Mouse (Mus musculus): Measurements from ENCODE around the gene Dyrk1a. TPM values are rescaled to one million over a fixed set of nuclear protein-coding genes. Genes with fewer than 3 reads are reported as not detected.

Gene Dyrk1a
- polyA plus RNA-seq, 1 experiment: 32.4 TPM

DNA sequence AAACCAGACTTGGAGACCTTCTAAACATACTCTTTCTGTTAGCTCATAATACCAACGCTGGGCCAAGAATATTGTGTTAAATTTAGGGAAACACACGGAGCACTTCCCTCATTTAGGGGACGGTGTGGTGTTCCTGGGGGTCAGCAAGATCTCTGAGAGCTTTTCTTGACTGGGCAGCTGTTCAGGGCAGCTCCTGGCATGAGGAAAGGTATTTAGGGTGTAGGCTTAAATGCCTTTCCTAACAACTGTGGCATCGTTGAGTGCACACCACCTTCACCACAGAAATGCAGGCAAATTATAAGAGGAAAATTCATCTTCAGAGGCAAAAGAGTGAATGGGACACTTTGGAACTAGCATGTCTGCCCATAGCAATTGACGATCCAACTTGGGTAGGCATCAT is 34.1 kb upstream of the Dyrk1a start:
- TF ChIP-seq POLR2A (IDR thresholded peaks at IDR 0.05; ENCODE audit: borderline replicate concordance, extremely low read depth, low read depth, low read length): no peak
- no peak for TF ChIP-seq CTCF (IDR thresholded peaks at IDR 0.05; ENCODE audit: insufficient read depth, low read length)
- no peak for DNase-seq
- Histone ChIP-seq H3K4me1 (ENCODE audit: control insufficient read depth, insufficient read depth, low read length) (peaks cover 2% of the 10 kb centered on the region; the same call in 1 of the 2 replicates), H3K4me3 (replicated peaks; ENCODE audit: extremely low read depth, low read depth, low read length) (no peak overlapping the region)
- 77% methylated on average over 5 of the region's 5 CpGs for WGBS

DNA sequence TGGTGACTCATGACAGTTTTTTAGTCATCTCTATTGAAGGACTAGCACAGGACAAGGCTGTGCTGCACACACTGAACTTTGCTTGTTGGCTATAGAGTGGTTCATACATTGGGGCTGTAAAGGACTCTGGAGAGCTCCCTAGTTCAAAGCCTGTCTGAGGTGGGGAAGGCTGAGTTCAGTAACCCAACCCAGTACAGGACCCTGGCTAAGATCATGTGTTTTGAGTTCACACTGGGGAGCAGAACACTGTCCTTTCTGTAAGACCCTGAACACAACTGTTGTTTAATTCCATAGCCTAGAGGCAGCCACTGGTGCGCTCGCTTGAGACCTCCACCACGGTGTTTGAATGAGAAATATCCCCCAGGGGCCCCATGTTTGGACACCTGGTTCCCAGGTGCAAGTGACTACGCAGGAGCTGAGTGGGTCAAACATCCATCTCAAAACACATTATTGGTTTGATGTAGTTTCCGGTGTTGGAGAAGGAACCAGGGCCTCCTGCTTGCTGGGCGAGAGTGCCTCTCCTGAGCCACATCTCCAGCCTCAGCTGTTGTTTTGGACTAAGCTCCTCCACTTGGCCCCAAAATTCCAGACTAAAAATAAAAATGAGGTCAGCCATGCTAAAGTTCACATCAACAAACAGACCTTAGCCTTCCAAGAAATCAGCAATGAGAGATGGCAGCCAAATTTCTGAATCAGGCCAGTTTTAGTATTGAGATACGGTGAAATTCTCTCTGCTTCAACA is 33.2 kb upstream of the Dyrk1a start:
- no peak for TF ChIP-seq CTCF (IDR thresholded peaks at IDR 0.05; ENCODE audit: insufficient read depth, low read length)
- no peak for TF ChIP-seq POLR2A (IDR thresholded peaks at IDR 0.05; ENCODE audit: borderline replicate concordance, extremely low read depth, low read depth, low read length)
- no peak for DNase-seq
- 60% methylated on average over 7 of the region's 7 CpGs for WGBS
- Histone ChIP-seq H3K4me1 (ENCODE audit: control insufficient read depth, insufficient read depth, low read length) (peaks cover 2% of the 10 kb centered on the region; the same call in 1 of the 2 replicates), H3K4me3 (replicated peaks; ENCODE audit: extremely low read depth, low read depth, low read length) (no peak overlapping the region)

- Histone ChIP-seq H3K4me1 (ENCODE audit: control insufficient read depth, insufficient read depth, low read length) (peaks cover 2% of the 10 kb centered on the region; the same call in 1 of the 2 replicates), H3K4me3 (replicated peaks; ENCODE audit: extremely low read depth, low read depth, low read length) (no peak overlapping the region)
- DNase-seq: no peak
- WGBS: 24% methylated on average over 9 of the region's 9 CpGs
- TF ChIP-seq POLR2A (IDR thresholded peaks at IDR 0.05; ENCODE audit: borderline replicate concordance, extremely low read depth, low read depth, low read length) (no peak), CTCF (IDR thresholded peaks at IDR 0.05; ENCODE audit: insufficient read depth, low read length) (no peak)
Observed at GRCm38 (mm10) chr16:94537159-94537527, 32.7 kb upstream of the Dyrk1a start.

GRCm38 (mm10) chr16:94540140-94540539 is 29.7 kb upstream of the Dyrk1a start:
- 96% methylated on average over 9 of the region's 9 CpGs for WGBS

DNA sequence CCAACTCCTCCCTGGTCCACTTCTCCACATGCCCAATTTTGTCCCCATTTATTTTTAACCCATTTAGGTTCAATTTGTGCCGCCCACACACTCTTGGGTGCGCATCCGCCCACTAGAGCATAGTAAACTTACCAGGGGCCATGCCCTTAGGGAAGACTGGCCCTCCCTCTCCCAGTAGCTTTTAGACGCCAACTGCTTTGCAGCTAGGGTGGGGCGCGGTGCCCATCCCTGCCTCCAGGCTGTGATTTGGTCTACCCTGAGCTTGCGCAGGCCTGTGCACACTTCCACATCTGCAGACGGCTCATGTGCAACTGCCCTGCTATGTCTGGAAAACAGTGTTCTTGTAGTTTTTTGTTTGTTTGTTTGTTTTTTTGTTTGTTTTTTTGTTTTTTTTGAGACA is 26.9 kb upstream of the Dyrk1a start:
- Histone ChIP-seq H3K4me3 (replicated peaks; ENCODE audit: extremely low read depth, low read depth, low read length) (no peak overlapping the region), H3K4me1 (ENCODE audit: control insufficient read depth, insufficient read depth, low read length) (no peaks in the 10 kb centered on the region; the same call in 1 of the 2 replicates)
- TF ChIP-seq POLR2A (IDR thresholded peaks at IDR 0.05; ENCODE audit: borderline replicate concordance, extremely low read depth, low read depth, low read length) (no peak), CTCF (IDR thresholded peaks at IDR 0.05; ENCODE audit: insufficient read depth, low read length) (no peak)
- DNase-seq: no peak
- WGBS: 92% methylated on average over 8 of the region's 8 CpGs

More at GRCm38 (mm10) chr16:94540140-94540539, 29.7 kb upstream of the Dyrk1a start:
- H3K4me1 ChIP-seq (ENCODE audit: control insufficient read depth, insufficient read depth, low read length): peaks cover 2% of the 10 kb centered on the region
- DNase-seq: no peak
- H3K4me3 ChIP-seq (replicated peaks; ENCODE audit: extremely low read depth, low read depth, low read length): no peak overlapping the region
- no peak for TF ChIP-seq POLR2A (IDR thresholded peaks at IDR 0.05; ENCODE audit: borderline replicate concordance, extremely low read depth, low read depth, low read length)
- TF ChIP-seq CTCF (IDR thresholded peaks at IDR 0.05; ENCODE audit: insufficient read depth, low read length): no peak

DNA sequence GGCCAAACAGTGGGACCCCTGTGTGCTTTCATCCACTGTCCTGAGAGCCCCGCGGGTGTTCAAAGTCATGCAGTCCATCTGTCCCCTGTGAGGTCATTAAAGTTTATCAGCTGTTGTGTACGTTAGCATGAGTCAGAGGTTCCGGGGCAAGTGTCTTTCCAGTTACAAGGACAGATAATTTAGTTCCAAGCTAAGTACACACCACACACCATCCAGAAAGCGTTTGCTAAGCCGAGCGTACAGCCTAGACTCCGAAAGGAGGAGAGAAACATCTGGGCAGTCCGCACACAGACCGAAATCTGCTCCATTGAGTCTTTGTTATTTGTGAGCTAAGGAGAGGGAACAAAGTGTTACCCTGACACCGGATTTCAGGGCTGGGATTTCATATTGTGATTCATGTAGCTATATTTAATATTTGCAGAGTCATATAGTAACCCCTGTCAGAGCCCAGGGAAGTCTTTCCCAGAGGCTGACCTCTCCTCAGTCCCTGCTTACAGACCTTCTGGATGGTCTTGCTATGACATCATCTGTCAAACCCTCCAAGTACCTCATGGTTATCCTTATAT is 25.2 kb upstream of the Dyrk1a start:
- Histone ChIP-seq H3K4me1 (ENCODE audit: control insufficient read depth, insufficient read depth, low read length) (no peaks in the 10 kb centered on the region; the same call in 1 of the 2 replicates), H3K4me3 (replicated peaks; ENCODE audit: extremely low read depth, low read depth, low read length) (no peak overlapping the region)
- DNase-seq: no peak
- no peak for TF ChIP-seq CTCF (IDR thresholded peaks at IDR 0.05; ENCODE audit: insufficient read depth, low read length)
- TF ChIP-seq POLR2A (IDR thresholded peaks at IDR 0.05; ENCODE audit: borderline replicate concordance, extremely low read depth, low read depth, low read length): no peak
- WGBS: 22% methylated on average over 11 of the region's 11 CpGs

GRCm38 (mm10) chr16:94545781-94546562 is 23.8 kb upstream of the Dyrk1a start:
- DNase-seq: no peak
- no peak for TF ChIP-seq CTCF (IDR thresholded peaks at IDR 0.05; ENCODE audit: insufficient read depth, low read length)
- no peak for TF ChIP-seq POLR2A (IDR thresholded peaks at IDR 0.05; ENCODE audit: borderline replicate concordance, extremely low read depth, low read depth, low read length)
- WGBS: 44% methylated on average over 8 of the region's 8 CpGs
- no peaks in the 10 kb centered on the region; the same call in 1 of the 2 replicates for H3K4me1 ChIP-seq (ENCODE audit: control insufficient read depth, insufficient read depth, low read length)
- H3K4me3 ChIP-seq (replicated peaks; ENCODE audit: extremely low read depth, low read depth, low read length): no peak overlapping the region

- no peaks in the 10 kb centered on the region for H3K4me1 ChIP-seq (ENCODE audit: control insufficient read depth, insufficient read depth, low read length)
- TF ChIP-seq POLR2A (IDR thresholded peaks at IDR 0.05; ENCODE audit: borderline replicate concordance, extremely low read depth, low read depth, low read length): no peak
- no peak for TF ChIP-seq CTCF (IDR thresholded peaks at IDR 0.05; ENCODE audit: insufficient read depth, low read length)
- 55% methylated on average over 10 of the region's 10 CpGs for WGBS
- no peak for DNase-seq
- H3K4me3 ChIP-seq (replicated peaks; ENCODE audit: extremely low read depth, low read depth, low read length): no peak overlapping the region
Observed at GRCm38 (mm10) chr16:94549813-94550212, 20.0 kb upstream of the Dyrk1a start.

- no peak for TF ChIP-seq POLR2A (IDR thresholded peaks at IDR 0.05; ENCODE audit: borderline replicate concordance, extremely low read depth, low read depth, low read length)
- no peak for TF ChIP-seq CTCF (IDR thresholded peaks at IDR 0.05; ENCODE audit: insufficient read depth, low read length)
- Histone ChIP-seq H3K4me1 (ENCODE audit: control insufficient read depth, insufficient read depth, low read length) (no peaks in the 10 kb centered on the region), H3K4me3 (replicated peaks; ENCODE audit: extremely low read depth, low read depth, low read length) (no peak overlapping the region)
- no peak for DNase-seq
Observed at GRCm38 (mm10) chr16:94551934-94552333, 17.9 kb upstream of the Dyrk1a start.

Measured in lung, adult 2 months (tissue).